Mouse (Mus musculus) right cerebral cortex, adult 18-20 months (tissue): Measurements from ENCODE around the gene Il1f10.
A peak's percentile ranks its signal among the peaks of the same experiment; 100 is the strongest.

Experiments used
- DNase-seq: peaks from one replicate; pipeline ENCODE4 v3.0.0; 2022; ENCODE audit warnings: mixed read lengths

Il1f10 gene

DNA sequence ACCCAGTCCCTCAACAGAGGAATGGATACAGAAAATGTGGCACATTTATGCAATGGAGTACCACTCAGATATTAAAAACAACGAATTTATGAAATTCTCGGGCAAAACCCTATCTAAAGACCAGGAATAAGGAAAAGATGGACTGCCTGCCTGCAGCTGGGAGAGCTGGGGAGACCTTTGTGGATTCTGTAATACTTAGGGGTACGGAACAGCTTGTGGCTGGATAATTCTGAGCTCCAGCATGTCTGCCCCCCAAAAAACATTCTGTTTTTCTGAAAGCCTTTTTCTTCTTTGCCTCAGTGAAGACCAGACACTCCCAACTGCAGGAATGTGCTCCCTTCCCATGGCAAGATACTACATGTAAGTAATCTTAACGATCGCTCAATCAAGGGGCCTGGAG lies at the start of gene Il1f10:
Il1f10 (plus strand) TSS at position 301 of the 400 bp plus-strand sequence.
- DNase-seq: no peak

DNA sequence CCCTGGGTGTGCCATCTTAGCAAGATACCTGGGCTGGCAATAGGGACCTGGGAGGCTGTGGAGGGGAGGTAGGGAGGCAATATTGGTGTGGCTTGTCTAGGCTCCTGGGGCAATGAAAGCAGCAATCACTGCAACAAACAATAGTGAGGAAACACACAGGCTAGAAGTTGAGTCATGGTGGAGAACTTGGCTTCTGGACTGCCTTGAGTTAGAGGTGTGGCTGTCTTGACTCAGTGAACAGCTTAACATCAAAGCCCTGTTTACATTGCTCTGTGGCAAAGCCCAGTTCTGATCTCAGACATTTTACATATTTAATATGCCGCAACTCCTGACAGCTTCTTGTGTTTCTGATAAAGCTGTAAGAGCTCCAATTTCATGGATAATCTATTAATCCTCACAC lies 23.5 kb upstream of the Il1f10 start:
- no peak for DNase-seq

DNA sequence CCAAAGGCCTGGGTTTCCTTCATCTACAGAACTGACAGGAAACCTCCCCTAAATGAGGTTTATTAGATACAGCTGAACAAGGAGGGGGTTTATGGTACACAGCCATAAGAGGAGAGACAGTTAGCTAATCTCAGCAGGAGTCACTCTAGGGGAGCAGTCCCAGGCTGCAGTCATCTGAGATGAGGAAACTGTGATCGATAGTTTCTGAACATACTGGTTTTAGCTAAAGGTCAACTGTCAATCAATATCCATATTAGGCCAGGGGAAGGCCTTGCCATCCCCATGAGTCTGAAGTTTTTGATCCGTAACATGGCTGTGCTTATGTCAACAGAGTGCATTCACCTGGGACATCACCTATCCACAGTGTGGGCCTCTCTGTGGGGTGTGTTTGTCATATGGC lies 17.4 kb upstream of the Il1f10 start:
- no peak for DNase-seq

DNA sequence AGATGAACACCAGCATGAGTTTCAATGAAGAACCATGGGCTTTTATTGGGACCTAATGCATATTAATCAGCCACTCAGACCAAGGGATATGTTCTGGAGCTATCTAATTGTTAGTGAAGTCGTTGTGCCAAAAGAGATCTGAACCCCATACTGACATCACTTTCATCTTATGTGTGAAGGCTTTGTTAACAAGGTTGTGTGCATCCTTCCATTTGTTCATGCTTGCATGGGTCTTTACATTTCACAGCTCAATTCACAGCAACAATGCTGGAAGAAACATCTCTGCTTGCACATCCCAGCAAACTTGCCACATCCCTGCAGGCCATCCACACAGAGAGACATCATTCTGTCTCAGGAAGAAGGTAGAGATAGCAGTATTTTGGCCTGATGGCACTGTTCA lies 15.8 kb upstream of the Il1f10 start:
- no peak for DNase-seq

DNA sequence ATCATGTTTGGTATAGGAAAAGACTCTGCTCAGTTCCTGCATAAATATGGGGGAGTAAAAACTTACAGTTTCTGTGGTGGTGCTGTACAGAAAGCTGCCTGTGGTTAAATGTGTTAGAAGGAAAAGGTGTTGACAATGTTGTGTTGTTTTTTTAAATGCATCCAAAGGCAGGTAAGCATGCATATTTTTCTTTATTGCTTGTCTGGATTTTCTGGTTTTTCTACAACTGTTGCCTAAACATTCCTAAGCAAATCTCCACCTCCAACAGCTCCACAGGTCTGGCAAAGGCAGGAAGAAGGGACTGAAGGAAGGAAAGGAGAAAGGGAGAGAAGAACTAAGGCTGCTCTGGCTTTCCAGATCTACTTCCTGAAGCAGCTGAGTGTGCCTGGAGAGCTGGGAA lies 14.3 kb upstream of the Il1f10 start, which contains the start of gene Il1f5:
Il1f5 (plus strand) TSS at position 301 of the 400 bp plus-strand sequence.
- DNase-seq: no peak

DNA sequence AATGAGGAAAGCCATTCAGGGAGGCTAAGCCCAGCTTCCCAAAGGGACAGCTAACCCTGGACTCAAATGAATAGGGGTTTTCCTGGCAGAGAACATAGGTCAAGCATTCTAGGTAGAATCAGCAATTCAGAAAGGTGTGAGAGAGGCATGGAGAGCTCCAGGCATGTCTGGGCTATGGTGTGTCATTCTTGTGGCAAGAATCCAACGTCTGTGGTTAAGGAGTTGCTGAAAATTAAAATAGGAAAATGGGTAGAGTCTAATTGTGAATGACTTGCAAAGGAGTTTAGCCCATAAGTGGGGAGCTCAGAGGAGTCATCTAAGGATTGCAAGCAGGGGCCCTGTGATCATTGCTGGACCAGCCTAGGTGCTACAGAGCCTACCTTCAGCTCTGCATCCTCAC lies 3.6 kb downstream of the Il1f10 start:
- no peak for DNase-seq

DNA sequence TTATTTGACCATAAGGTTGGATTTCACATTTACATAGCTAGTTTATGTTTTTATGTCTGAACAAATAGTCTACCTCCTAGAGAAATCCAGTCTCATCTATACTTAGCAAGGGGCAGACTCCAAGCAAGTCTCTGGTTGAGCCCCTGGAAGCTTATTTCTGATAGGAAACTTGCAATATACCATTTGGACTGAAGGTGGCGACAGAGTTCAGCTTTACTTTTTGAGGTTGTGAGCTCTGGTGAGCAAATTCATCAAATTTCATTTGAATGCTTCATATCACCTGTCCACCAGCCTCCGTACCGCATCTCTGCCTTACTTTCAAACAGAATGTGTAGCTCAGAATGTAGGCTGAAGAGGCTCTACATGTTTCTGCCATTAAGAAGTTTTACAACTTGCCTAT lies 5.8 kb downstream of the Il1f10 start:
- peak; percentile 26 for DNase-seq

DNA sequence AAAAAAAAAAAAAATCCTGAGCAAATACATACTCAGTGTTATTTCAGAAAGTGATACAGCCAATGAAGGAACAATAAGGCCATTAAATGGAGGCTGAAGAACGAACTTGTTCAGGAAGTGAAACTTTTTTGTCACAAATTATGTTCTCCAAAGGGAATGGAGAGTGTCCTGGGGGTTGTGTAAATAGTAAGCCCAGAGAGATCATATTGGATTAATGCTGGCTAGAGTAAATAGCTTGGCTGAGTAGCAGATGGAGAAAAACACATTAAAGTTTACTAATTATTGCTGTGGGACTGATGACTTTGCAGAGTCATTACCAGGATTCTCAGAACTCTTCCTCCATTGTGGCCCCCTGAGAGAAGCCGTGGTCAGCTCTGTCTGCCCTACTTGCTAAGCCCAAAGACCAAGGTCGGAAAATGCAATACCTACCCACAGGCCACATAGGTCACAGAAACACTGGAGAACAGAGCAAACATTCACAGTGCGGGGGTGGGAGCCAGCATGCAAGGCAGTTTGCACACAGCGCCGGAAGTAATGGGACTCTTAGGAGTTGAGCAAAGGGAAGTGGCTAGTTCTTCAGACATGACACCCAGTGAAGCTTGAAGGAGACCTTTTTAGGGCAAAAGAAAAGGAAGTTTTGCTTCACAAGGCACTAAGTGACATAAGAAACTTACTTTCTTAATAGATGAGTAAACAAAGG lies 20.5 kb downstream of the Il1f10 start:
- no peak for DNase-seq

DNA sequence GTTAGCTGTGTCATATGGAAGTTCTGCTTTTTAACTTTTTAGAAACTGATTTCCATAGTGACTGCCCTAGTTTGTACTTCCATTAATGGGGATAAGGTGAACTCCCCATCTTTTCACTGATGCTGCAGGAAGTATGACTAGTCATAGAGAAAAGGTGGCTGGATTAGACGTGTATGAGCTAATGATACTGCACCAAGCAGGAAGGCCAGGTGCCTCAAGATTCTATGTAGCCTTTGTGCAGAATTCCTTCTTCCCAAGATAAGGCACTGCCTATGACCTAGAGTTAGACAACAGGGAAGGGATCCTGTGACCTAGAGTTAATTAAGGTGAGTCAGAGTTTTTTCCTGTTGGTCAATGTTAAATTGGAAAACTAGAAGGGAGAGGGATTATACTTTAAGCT lies 25.9 kb downstream of the Il1f10 start:
- no peak for DNase-seq

DNA sequence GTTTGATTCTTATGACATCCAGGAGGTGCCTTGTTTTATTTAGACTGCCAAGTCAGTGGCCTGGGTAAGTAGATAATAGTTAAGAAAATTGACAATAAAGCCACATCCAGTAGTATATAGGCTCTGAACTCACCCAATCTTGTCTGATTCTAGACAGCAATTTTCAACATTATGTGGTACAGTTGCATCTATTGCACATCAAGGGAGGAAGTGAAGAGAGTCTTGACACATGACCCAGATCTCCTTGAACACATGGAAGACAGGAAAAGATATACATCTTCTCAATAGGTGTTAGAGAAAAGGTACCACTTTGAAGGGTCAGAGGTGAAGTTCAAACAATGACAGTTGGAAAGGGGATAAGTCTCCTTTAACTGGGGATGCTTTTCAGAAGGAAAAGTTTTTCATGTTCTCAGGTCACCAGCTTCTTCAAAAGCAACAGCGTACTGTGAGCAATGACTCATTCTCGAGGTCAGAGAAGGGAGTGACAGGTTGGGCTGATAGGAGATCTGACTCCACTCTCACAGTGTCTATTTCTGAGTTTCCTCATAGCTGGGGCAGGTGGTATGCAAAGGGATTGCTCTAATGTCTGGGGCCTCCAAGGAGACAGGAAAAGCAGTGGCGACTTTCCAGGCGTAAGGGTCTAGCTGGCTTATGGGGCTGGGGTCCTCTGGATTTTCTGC lies 27.1 kb downstream of the Il1f10 start:
- no peak for DNase-seq

DNA sequence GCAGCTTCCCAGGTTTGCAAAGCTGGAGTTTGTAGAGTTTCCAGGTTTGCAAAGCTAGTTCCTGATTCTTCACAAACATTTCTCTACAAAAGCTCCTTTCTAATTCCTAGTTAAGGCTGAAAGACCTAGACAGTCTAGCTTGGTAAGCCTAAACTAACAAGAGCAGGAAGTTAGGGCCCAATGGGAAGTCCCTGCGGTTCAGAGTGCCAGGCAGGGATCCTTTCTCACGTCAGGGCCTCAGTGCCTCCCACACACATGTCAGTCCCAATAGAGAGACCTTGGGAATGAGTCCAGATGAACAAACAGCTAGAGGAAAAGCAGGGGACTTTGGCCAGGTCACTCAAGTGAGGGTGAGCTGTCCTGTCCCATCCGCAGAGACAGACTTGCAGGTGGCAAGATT lies 44.3 kb downstream of the Il1f10 start:
- no peak for DNase-seq

DNA sequence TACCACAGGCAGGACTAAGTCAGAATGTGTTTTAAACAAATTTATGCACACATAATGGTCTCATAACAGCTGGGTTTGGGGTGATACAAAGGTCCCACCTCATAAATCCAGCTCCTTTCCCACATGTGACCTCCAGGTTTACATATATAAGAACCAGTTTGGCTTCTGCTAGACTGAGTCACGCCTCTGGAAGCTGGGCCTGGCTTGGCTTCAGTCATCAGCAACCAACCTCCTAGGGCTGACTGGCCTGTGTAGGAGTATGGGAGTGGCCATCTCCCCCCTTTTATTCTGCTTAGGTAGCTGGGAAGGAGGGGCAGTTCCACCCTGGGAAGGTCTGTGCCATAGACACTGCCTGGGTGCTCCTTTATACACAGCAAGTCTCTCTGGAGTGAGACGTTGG lies 45.5 kb downstream of the Il1f10 start, which contains the start of gene Il1rn:
Il1rn (plus strand) TSS at position 309 of the 400 bp plus-strand sequence.
- DNase-seq: no peak

DNA sequence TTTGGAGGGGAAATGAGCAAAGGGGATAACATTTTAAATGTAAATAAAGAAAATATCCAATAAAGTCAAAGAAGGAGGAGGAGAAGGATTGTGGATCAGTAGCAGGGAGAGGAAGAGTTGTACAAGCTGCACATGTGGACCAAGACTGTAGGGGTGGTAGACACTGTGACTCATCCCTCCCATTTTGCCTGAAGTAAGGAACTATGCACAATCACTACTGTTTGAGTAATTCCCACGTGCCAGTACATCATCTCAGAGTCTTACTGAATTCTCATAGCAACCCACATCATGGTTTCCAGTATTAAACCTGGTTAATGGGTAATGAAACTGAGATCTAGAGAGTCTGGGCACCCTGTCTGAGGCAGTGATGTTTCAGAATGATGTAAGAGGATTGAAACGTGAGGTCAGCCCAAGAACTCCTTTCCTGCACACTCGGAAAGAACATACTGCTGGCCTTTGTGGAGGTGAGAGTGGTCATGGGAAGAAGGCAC lies 50.4 kb downstream of the Il1f10 start:
- peak; percentile 2 for DNase-seq
